Mouse (Mus musculus): ENCODE results near the gene Krtap4-6. TPM values are rescaled to one million over a fixed set of nuclear protein-coding genes. Genes with fewer than 3 reads are reported as not detected.
"Not testable (repeated sequence)": the region's sequence is repeated elsewhere in the genome, so short reads cannot be mapped to it uniquely, and the experiment has no call there.

The Krtap4-6 gene
- total RNA-seq (2017): not detected in 2 replicates

DNA sequence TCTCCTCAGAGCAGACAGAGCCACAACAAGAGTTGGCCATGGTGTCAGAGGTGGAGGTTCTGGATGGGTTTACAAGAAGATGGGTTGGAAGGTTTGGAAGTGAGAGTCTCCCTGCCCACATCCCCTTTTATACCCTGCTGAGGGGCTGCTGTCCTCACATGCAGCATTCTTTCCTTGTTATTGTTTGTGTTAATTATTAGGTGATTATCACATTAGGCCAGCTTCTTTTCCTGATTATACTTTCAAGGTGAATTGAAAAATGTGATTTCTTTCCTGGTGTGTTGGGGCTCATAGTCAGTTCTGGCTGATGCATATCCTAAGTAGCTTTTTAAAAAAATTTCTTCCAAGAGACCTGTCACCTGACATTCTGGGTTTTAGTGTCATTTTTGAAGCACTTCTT is at the start of gene Krtap4-6:
Gene Krtap4-6, minus strand, starts transcription at position 101 of the 400 bp plus-strand sequence.
- ATAC-seq (ENCODE audit: extremely low read depth, insufficient number of reproducible peaks, low FRiP score, poor library complexity, severe bottlenecking): no peak

DNA sequence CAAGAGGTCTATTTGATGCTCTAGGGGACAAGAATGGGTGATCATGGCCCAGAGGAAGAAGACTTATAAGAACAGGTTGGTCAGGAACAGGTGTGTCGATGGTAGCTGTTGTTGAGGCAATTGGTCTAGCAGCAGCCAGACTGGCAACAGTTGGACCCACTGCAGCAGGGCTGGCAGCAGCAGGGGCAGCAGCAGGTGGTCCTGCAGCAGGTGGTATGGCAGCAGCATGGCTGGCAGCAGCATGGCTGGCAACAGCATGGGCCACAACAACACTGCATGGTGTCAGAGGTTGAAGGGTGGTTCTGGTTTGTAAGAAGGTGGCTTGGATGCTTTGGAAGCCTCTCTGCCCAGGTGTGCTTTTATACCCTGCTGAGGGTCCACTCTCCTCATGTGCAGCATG is 24.7 kb upstream of the Krtap4-6 start, which contains the start of gene Gm14190:
Gene Gm14190, minus strand, starts transcription at position 278 of the 400 bp plus-strand sequence.
- no peak for ATAC-seq (ENCODE audit: extremely low read depth, insufficient number of reproducible peaks, low FRiP score, poor library complexity, severe bottlenecking)

DNA sequence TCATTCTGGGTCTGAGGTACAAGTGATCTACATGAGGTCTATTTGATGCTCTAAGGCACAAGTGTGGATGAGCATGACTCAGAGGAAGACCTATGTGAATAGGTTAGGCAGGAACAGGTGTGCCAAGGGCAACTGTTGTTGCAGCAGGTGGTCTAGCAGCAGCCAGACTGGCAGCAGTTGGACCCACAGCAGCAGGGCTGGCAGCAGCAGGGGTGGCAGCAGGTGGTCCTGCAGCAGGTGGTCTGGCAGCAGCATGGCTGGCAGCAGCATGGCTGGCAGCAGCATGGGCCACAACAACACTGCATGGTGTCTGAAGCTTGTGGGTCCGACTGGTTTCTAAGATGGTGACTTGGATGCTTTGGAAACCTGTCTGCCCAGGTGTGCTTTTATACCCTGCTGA is 19.5 kb upstream of the Krtap4-6 start:
- not testable (repeated sequence) for ATAC-seq (ENCODE audit: extremely low read depth, insufficient number of reproducible peaks, low FRiP score, poor library complexity, severe bottlenecking)

DNA sequence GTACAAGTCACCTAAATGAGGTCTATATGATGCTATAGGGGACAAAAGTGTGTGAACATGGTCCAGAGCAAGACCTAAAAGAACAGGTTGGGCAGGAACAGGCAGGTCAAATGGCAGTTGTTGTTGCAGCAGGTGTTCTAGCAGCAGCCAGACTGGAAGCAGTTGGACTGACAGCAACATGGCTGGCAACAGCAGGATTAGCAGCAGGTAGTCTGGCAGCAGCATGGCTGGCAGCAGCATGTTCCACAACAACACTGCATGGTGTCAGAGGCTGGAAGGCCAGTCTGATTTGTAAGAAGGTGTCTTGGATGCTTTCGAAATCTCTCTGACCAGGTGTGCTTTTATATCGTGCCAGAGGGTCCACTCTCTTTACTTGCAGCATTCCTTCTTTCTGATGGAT is 17.7 kb upstream of the Krtap4-6 start:
- no peak for ATAC-seq (ENCODE audit: extremely low read depth, insufficient number of reproducible peaks, low FRiP score, poor library complexity, severe bottlenecking)

DNA sequence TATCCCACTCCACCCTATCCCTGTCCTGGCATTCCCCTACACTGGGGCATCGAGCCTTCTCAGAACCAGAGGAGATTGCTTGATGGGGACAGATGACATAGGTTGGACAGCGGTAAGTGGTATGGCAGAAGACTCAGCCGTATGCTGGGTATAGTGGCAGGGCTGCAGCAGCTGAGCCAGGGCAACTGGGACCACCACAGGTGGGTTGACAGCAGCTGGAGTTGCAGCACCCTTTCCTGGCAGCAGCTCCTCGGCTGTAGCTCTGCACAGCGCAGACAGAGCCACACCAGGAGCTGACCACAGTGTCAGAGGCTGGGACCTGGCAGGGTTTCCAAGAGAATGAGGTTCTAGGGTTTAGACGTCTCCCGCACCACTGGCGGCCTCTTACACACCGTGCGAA is 3.0 kb downstream of the Krtap4-6 start:
- no peak for ATAC-seq (ENCODE audit: extremely low read depth, insufficient number of reproducible peaks, low FRiP score, poor library complexity, severe bottlenecking)

DNA sequence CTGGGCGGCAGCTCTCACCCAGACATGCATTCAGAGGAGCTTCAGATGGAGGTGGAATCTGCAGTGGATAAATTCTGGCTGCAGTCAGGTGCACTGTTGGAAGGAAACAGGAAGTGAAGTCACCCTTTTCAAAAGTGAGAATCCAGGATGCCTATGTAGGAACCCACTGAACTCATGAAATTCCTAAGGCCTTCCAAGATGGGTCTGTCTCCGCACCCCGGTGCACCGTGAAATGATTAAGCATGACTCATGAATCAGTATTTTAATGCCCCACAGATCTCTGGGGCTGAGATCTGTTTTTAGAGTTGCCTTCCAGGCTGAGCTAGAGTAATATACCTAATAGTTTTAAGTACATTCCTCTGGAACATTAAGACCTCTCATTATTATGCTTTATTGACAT is 6.5 kb downstream of the Krtap4-6 start:
- no peak for ATAC-seq (ENCODE audit: extremely low read depth, insufficient number of reproducible peaks, low FRiP score, poor library complexity, severe bottlenecking)

DNA sequence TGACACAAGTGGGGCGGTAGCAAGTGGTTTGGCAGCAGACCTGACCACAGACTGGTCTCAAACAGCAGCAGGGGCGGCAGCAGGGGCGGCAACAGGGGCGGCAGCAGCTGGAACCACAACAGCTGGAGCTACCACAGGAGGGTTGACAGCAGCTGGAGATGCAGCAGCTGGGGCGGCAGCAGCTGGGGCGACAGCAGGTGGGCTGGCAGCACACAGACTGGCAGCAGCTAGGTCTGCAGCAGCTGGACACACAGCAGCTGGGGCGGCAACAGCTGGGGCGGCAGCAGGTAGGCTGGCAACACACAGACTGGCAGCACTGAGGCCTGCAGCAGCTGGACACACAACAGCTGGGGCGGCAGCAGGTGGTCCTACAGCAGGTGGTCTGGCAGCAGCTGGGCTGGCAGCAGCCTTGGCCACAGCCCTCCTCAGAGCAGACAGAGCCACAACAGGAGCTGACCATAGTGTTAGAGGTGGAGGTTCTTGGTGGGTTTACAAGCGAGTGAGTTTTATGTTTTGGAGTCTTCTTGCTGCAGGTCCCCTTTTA is 7.2 kb downstream of the Krtap4-6 start, which contains the start of gene Gm11563:
Gene Gm11563, minus strand, starts transcription at position 494 of the 544 bp plus-strand sequence.
- not testable (repeated sequence) for ATAC-seq (ENCODE audit: extremely low read depth, insufficient number of reproducible peaks, low FRiP score, poor library complexity, severe bottlenecking)

DNA sequence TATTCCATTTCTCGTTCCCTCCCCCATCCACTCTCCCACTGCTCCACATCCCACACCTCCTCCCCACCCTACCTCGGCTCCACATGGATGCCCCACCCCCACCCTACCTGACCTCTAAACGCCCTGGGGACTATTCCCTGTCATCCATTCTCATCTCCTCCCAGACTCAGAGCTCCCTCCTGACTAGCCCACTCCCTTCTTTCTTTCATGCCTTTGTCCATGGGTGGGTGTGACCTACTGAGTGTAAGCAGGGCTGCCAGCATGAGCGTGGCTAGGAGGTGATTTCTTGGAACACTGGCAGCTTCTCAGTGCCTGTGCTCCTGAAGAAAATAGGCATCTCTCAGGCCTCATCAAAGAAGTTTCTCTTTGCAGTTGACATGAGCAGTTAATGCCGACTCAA is 8.7 kb downstream of the Krtap4-6 start:
- ATAC-seq (ENCODE audit: extremely low read depth, insufficient number of reproducible peaks, low FRiP score, poor library complexity, severe bottlenecking): no peak

DNA sequence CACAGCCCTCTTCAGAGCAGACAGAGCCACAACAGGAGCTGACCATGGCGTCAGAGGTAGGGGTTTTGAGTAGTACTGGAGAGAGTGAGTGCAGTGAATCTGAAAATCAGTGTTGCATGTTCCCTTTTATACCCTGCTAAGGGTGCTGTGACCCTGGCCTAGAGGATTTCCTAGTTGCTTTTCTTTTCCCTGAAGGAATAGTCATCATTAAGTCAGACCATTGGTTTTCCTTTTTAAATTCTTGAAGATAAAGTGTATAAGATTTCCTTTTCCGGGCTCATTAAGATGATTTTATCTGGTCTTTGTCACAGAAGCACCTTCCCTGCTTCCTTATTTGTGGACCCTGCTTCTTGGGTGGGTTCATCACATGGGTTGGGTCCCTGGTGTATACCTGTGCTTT is 15.6 kb downstream of the Krtap4-6 start, which contains the start of gene Gm11555:
Gene Gm11555, minus strand, starts transcription at position 101 of the 400 bp plus-strand sequence.
- no peak for ATAC-seq (ENCODE audit: extremely low read depth, insufficient number of reproducible peaks, low FRiP score, poor library complexity, severe bottlenecking)

DNA sequence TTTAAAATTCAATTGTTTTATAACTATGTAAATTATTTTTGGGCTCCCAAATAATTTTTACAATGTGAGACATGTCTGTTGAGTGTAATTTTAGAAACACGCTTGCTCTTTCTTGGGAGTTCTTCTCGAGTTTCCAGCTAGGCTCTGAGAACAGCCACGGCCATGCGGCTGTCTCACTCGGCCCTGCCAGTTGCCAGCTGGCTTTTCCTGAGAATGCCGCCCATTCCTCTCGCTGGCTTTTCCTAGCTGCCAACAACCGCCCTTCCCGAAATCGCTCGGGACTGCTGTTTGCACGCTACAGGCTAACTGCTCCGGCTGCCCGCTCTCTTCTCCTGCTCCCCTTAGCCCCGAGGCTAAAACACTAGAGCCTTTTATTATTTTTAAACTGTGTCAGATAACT is 19.3 kb downstream of the Krtap4-6 start:
- no peak for ATAC-seq (ENCODE audit: extremely low read depth, insufficient number of reproducible peaks, low FRiP score, poor library complexity, severe bottlenecking)

DNA sequence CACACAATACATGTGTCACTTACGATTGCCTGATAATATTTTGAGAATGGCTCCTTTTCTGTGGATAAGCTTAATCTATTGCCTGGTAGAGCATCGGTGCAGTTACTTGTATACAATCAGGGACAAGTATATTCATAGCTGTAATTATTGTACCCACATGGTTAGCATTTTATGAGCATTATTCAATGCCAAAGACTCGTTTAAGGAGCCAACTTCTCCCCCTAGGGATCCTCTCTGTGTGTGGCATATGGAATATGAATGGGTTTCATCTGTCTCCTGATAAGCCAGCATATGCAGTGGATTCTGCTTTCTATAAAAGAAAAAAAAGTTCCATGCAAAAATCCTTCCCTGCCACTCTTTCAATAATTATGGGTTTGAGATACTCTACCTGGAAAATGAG is 21.4 kb downstream of the Krtap4-6 start:
- ATAC-seq (ENCODE audit: extremely low read depth, insufficient number of reproducible peaks, low FRiP score, poor library complexity, severe bottlenecking): no peak

DNA sequence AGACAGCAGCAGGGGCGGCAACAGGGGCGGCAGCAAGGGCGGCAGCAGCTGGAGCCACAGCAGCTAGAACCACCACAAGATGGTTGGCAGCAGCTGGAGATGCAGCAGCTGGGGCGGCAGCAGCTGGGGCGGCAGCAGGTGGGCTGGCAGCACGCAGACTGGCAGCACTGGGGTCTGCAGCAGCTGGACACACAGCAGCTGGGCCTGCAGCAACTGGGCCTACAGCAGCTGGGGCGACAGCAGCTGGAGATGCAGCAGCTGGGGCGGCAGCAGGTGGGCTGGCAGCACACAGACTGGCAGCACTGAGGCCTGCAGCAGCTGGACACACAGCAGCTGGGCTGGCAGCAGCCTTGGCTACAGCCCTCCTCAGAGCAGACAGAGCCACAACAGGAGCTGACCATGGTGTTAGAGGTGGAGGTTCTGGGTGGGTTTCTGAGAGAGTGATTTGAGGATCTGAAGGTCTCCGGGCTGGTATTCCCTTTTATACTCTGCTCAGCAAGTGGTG is 22.1 kb downstream of the Krtap4-6 start, which contains the start of gene Krtap4-7:
Gene Krtap4-7, minus strand, starts transcription at position 455 of the 505 bp plus-strand sequence.
- not testable (repeated sequence) for ATAC-seq (ENCODE audit: extremely low read depth, insufficient number of reproducible peaks, low FRiP score, poor library complexity, severe bottlenecking)

DNA sequence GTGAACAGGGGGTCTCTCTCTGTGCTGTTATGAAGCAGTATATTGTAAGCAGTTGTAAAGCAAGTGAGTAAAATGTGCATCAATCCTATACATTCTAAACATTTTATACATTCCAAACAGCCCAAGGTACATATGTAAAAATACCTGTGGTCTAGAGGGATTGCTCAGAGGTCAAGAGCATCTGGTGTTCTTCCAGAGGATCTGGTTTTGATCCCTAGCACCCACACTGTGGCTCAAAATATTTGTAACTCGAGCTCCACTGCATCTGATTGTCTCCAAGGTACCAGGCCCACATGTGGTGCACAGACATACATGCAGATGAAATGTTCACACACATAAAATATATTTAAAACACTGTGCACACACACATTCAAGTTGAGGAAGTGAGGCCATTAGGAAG is 24.8 kb downstream of the Krtap4-6 start:
- ATAC-seq (ENCODE audit: extremely low read depth, insufficient number of reproducible peaks, low FRiP score, poor library complexity, severe bottlenecking): no peak

DNA sequence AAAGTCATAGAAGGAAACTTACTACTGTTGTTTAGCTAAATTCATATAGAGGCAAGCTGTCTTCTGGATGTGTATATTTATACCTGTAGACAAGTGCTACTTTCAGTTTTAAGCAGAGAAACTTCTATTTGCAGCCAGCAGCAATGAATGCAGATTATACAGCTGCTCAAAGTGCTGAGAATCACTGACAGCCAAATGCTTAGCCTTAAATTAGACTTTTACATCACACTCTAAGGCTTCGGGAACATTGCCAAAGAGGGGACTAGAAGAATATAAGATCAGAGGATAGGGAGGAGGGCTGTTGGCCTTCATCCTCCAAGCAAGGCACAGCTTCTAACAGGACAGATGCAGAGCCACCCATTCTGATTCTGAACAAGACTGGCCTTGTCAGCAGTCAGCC is 28.7 kb downstream of the Krtap4-6 start:
- no peak for ATAC-seq (ENCODE audit: extremely low read depth, insufficient number of reproducible peaks, low FRiP score, poor library complexity, severe bottlenecking)

DNA sequence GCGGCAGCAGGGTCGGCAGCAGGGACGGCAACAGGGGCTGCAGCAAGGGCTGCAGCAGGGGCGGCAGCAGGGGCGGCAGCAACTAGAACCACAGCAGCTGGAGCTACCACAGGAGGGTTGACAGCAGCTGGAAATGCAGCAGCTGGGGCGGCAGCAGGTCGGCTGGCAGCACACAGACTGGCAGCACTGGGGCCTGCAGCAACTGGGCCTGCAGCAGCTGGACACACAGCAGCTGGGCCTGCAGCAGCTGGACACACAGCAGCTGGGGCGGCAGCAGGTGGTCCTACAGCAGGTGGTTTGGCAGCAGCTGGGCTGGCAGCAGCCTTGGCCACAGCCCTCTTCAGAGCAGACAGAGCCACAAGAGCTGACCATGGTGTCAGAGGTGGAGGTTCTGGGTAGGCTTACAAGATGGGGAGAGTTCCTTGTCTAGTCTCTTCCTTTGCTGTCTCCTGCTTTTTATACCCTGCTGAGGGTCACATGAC is 31.1 kb downstream of the Krtap4-6 start, which contains the start of gene Krtap4-2:
Gene Krtap4-2, minus strand, starts transcription at position 432 of the 482 bp plus-strand sequence.
- no peak for ATAC-seq (ENCODE audit: extremely low read depth, insufficient number of reproducible peaks, low FRiP score, poor library complexity, severe bottlenecking)

DNA sequence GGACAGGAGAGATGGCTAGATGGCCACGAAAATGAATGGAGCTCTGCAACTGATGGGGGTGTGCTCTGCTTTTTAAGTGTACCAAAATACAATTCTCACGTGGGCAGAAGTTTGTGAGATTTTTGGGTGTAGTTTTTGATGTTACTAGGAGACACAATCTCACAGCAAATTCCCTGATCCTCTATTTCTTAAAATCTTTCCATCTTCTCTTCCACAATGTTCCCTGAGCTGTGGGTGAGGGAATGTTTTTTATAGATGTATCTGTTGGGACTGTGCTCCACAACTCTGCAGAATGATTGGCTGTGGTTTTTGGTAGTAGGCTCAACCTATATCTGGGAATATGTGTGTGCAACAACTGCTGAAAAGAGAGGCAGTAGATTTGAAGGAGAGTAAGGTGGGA is 32.5 kb downstream of the Krtap4-6 start:
- no peak for ATAC-seq (ENCODE audit: extremely low read depth, insufficient number of reproducible peaks, low FRiP score, poor library complexity, severe bottlenecking)

DNA sequence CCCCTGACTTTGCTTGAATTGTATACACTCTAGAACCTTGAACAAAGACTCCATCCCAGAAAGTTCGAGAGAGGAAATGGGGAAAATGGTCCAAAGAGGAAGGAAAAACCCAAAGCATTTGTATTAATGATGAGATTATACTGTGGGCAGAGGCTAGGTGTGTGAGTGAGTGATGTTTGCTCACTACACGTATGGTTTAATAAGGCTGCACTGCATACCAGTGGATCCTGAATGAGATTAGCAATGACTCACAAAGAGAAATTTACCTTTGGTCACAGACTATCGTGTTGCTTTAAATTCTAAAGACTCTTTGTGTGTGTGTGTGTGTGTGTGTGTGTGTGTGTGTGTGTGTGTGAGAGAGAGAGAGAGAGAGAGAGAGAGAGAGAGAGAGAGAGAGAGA is 34.9 kb downstream of the Krtap4-6 start:
- ATAC-seq (ENCODE audit: extremely low read depth, insufficient number of reproducible peaks, low FRiP score, poor library complexity, severe bottlenecking): no peak

DNA sequence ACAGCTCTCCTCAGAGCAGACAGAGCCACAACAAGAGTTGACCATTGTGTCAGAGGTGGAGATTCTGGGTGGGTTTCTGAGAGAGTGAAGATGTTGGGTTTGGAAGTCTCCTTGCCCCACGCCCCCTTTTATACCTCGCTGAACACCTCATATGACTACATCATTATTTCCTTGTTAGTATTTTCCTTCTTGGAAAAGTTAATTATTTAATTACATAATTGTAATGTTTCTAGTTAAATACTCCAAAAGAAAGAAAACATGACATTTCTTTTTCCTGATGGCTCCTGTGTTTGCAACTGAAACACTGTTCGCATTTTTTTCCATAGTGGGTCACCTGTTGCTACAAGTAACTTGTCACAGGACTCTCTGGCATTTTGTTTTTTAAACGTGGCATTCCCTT is 37.6 kb downstream of the Krtap4-6 start, which contains the start of gene Krtap4-1:
Gene Krtap4-1, minus strand, starts transcription at position 101 of the 400 bp plus-strand sequence.
- no peak for ATAC-seq (ENCODE audit: extremely low read depth, insufficient number of reproducible peaks, low FRiP score, poor library complexity, severe bottlenecking)

DNA sequence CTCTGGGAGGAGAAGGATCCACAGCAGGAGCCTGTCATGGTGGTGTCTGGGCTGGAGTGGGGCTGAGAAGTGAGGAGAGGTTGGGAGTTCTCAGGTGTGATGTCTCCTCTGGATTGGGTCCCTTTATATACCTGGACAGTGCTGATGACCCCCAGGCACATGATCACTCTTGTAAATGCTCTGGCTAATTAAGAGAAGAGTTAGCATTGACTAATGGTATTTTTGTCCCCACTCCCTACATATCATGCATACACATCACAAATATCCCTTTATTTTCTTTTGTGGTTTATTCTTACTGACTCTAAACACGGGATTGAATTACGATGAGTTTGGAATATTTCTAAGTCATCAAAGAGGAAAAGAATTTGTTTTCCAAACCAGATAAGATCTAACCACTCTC is 45.4 kb downstream of the Krtap4-6 start, which contains the start of gene Gm11562:
Gene Gm11562, minus strand, starts transcription at position 101 of the 400 bp plus-strand sequence.
- ATAC-seq (ENCODE audit: extremely low read depth, insufficient number of reproducible peaks, low FRiP score, poor library complexity, severe bottlenecking): no peak
